Mouse (Mus musculus): ENCODE measurements around the gene Ccl9. TPM values are rescaled to one million over a fixed set of nuclear protein-coding genes. Genes with fewer than 3 reads are reported as not detected.

Gene Ccl9
- total and polyA plus RNA-seq, 3 experiments: 0.13 to 4.4 (median 3.4) TPM

- Histone ChIP-seq H3K4me3 (ENCODE audit: low read depth, low read length) (no peak overlapping the region), H3K27me3 (ENCODE audit: insufficient read depth, low read length) (no peaks in the 10 kb centered on the region; the same call in 1 of the 2 replicates), H3K4me1 (ENCODE audit: insufficient read depth, low read depth, low read length) (no peaks in the 10 kb centered on the region), H3K9me3 (replicated peaks) (no peaks in the 10 kb centered on the region), H3K36me3 (replicated peaks) (no peaks in the 10 kb centered on the region)
- DNase-seq (ENCODE audit: low spot score) (no peak), ATAC-seq (ENCODE audit: extremely low read depth, insufficient number of reproducible peaks, low FRiP score, poor library complexity, severe bottlenecking) (no peak)
- TF ChIP-seq POLR2AphosphoS5 (IDR thresholded peaks at IDR 0.05; ENCODE audit: insufficient replicate concordance, low read depth, low read length): no peak
- no peak for TF ChIP-seq TAL1 (conservative IDR thresholded peaks at IDR 0.05; ENCODE audit: low read depth, low read length)
- TF ChIP-seq CTCF (IDR thresholded peaks at IDR 0.05; ENCODE audit: low read depth, low read length): no peak
Measured at GRCm38 (mm10) chr11:83598207-83598837, 19.9 kb upstream of the Ccl9 start.

GRCm38 (mm10) chr11:83597796-83598195 lies 19.4 kb upstream of the Ccl9 start:
- TF ChIP-seq TAL1 (conservative IDR thresholded peaks at IDR 0.05; ENCODE audit: low read depth, low read length): no peak
- no peak for TF ChIP-seq CTCF (IDR thresholded peaks at IDR 0.05; ENCODE audit: low read depth, low read length)
- TF ChIP-seq GATA1 (IDR thresholded peaks at IDR 0.05; ENCODE audit: borderline replicate concordance, low read length): no peak
- Histone ChIP-seq H3K9me3 (replicated peaks) (no peaks in the 10 kb centered on the region), H3K4me1 (ENCODE audit: insufficient read depth, low read depth, low read length) (no peaks in the 10 kb centered on the region), H3K4me3 (ENCODE audit: low read depth, low read length) (no peak overlapping the region), H3K27me3 (ENCODE audit: insufficient read depth, low read length) (no peaks in the 10 kb centered on the region; the same call in 1 of the 2 replicates), H3K36me3 (replicated peaks) (no peaks in the 10 kb centered on the region)
- DNase-seq (ENCODE audit: low spot score): no peak
- ATAC-seq (ENCODE audit: extremely low read depth, insufficient number of reproducible peaks, low FRiP score, poor library complexity, severe bottlenecking): no peak

DNA sequence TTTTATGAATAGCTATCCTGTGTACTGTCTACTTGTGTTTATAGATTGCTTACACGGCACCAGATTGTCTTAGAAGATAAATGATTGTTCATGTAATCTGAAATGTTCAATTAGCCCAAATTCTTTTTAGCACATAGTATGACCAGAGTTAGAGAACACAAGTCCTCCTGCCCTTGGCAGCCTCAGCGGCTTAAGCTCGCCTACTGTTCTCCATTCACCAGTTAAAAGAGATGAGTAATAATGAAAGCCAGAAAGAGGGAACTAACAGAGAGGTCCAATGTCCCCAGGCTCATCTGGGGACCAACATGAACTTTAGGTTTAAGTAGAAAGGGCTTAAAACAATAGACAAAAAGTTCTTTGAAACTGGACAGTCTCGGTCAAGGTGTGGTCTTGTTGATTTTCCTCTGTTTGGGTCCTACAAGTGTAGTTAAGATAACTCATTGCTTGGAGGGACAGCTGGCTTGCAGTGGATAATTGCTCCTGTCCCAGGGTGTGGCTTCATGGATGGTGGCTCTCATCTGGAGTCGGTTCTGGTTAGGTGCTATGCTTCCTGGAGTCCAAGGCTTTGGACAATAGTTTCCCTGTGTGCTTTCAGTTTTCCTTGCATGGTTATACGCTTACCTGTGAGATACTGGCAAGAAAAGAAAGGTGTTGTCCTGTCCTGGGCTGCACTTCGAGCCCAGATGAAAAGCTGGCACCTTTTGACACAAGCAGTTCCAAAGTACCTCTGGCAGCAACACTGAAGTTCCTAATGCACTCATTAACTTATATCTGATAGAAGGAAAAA lies 17.4 kb upstream of the Ccl9 start:
- ATAC-seq (ENCODE audit: extremely low read depth, insufficient number of reproducible peaks, low FRiP score, poor library complexity, severe bottlenecking): no peak
- Histone ChIP-seq H3K9me3 (replicated peaks) (no peaks in the 10 kb centered on the region), H3K4me3 (ENCODE audit: low read depth, low read length) (no peak overlapping the region), H3K36me3 (replicated peaks) (no peaks in the 10 kb centered on the region), H3K4me1 (ENCODE audit: insufficient read depth, low read depth, low read length) (no peaks in the 10 kb centered on the region), H3K27me3 (ENCODE audit: insufficient read depth, low read length) (no peaks in the 10 kb centered on the region; the same call in 1 of the 2 replicates)
- TF ChIP-seq GATA1 (IDR thresholded peaks at IDR 0.05; ENCODE audit: borderline replicate concordance, low read length) (no peak), TAL1 (conservative IDR thresholded peaks at IDR 0.05; ENCODE audit: low read depth, low read length) (no peak), POLR2AphosphoS5 (IDR thresholded peaks at IDR 0.05; ENCODE audit: insufficient replicate concordance, low read depth, low read length) (no peak), GATA2 (IDR thresholded peaks at IDR 0.05; ENCODE audit: borderline replicate concordance, low read depth, low read length) (no peak), CTCF (IDR thresholded peaks at IDR 0.05; ENCODE audit: low read depth, low read length) (no peak)
- no peak for DNase-seq (ENCODE audit: low spot score)

DNA sequence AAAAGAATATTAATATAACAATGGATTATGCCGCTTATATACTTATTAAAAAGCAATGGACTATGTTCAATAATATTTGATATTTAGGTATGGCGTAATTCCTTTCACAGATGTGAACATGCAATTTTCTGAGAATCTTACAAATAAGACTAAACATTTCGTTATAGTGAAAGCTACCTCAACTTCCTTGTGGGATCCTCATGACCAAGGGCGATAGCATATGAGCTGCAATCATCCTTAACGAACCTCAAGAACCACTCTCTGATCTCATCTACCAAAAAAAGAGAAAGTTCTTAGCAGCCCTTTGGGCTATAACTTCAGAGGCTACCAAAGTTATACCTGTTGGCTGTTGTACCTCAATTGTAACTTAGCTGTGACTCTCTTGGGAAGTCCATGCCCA lies 15.0 kb upstream of the Ccl9 start:
- Histone ChIP-seq H3K4me3 (ENCODE audit: low read depth, low read length) (no peak overlapping the region), H3K9me3 (replicated peaks) (no peaks in the 10 kb centered on the region), H3K36me3 (replicated peaks) (no peaks in the 10 kb centered on the region), H3K27me3 (ENCODE audit: insufficient read depth, low read length) (no peaks in the 10 kb centered on the region; the same call in 1 of the 2 replicates), H3K4me1 (ENCODE audit: insufficient read depth, low read depth, low read length) (no peaks in the 10 kb centered on the region)
- ATAC-seq (ENCODE audit: extremely low read depth, insufficient number of reproducible peaks, low FRiP score, poor library complexity, severe bottlenecking) (no peak), DNase-seq (ENCODE audit: low spot score) (no peak)
- TF ChIP-seq TAL1 (conservative IDR thresholded peaks at IDR 0.05; ENCODE audit: low read depth, low read length) (no peak), GATA1 (IDR thresholded peaks at IDR 0.05; ENCODE audit: borderline replicate concordance, low read length) (no peak), POLR2AphosphoS5 (IDR thresholded peaks at IDR 0.05; ENCODE audit: insufficient replicate concordance, low read depth, low read length) (no peak), CTCF (IDR thresholded peaks at IDR 0.05; ENCODE audit: low read depth, low read length) (no peak), GATA2 (IDR thresholded peaks at IDR 0.05; ENCODE audit: borderline replicate concordance, low read depth, low read length) (no peak)

DNA sequence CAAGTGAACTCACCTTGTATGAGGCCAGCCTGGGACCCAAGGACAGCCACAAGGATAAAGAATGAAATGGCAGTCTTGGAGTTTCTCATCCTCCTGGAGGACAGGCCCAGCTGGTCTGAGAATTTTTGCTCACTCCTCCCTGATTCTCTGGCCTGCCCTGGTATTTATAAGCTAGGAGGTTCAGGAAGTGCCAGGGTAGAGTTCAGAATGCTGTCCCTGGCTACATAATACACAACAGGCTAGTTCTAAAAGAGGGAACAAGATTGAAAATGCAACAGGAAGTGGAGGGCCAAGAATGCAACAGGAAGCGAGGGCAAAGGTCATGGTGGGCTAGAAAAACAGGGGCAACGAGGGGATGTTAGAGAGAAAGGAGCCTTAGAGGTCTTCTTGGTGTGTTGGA lies 14.4 kb upstream of the Ccl9 start, which contains the start of gene Ccl6:
Gene Ccl6, minus strand, starts transcription at position 235 of the 400 bp plus-strand sequence.
- no peaks in the 10 kb centered on the region for H3K36me3 ChIP-seq (replicated peaks)
- no peak within 1 kb of the TSS for H3K4me3 ChIP-seq (ENCODE audit: low read depth, low read length)
- no peaks in the 10 kb centered on the region for H3K9me3 ChIP-seq (replicated peaks)
- TF ChIP-seq GATA2 (IDR thresholded peaks at IDR 0.05; ENCODE audit: borderline replicate concordance, low read depth, low read length) (no peak), GATA1 (IDR thresholded peaks at IDR 0.05; ENCODE audit: borderline replicate concordance, low read length) (no peak), POLR2AphosphoS5 (IDR thresholded peaks at IDR 0.05; ENCODE audit: insufficient replicate concordance, low read depth, low read length) (no peak), TAL1 (conservative IDR thresholded peaks at IDR 0.05; ENCODE audit: low read depth, low read length) (no peak), CTCF (IDR thresholded peaks at IDR 0.05; ENCODE audit: low read depth, low read length) (no peak)
- no peak for ATAC-seq (ENCODE audit: extremely low read depth, insufficient number of reproducible peaks, low FRiP score, poor library complexity, severe bottlenecking)
- H3K4me1 ChIP-seq (ENCODE audit: insufficient read depth, low read depth, low read length): no peaks in the 10 kb centered on the region
- no peak for DNase-seq (ENCODE audit: low spot score)
- no peaks in the 10 kb centered on the region; the same call in 1 of the 2 replicates for H3K27me3 ChIP-seq (ENCODE audit: insufficient read depth, low read length)

- ATAC-seq (ENCODE audit: extremely low read depth, insufficient number of reproducible peaks, low FRiP score, poor library complexity, severe bottlenecking): no peak
- TF ChIP-seq GATA1 (IDR thresholded peaks at IDR 0.05; ENCODE audit: borderline replicate concordance, low read length): no peak
- TF ChIP-seq TAL1 (conservative IDR thresholded peaks at IDR 0.05; ENCODE audit: low read depth, low read length): no peak
- no peak for TF ChIP-seq GATA2 (IDR thresholded peaks at IDR 0.05; ENCODE audit: borderline replicate concordance, low read depth, low read length)
- no peak overlapping the region for H3K4me3 ChIP-seq (ENCODE audit: low read depth, low read length)
- H3K36me3 ChIP-seq (replicated peaks): no peaks in the 10 kb centered on the region
- H3K4me1 ChIP-seq (ENCODE audit: insufficient read depth, low read depth, low read length): no peaks in the 10 kb centered on the region
- peaks cover 5% of the 10 kb centered on the region for H3K27me3 ChIP-seq (ENCODE audit: insufficient read depth, low read length)
- no peaks in the 10 kb centered on the region for H3K9me3 ChIP-seq (replicated peaks)
- no peak for DNase-seq (ENCODE audit: low spot score)
Measured at GRCm38 (mm10) chr11:83584232-83584631, 5.8 kb upstream of the Ccl9 start.
